Mouse (Mus musculus): ENCODE measurements around the gene Olfr1206. TPM values are rescaled to one million over a fixed set of nuclear protein-coding genes. Genes with fewer than 3 reads are reported as not detected.

The Olfr1206 gene
- polyA plus RNA-seq (2014; fragmentation: Illumina TruSeq; extraction: RNeasy Lipid Tissue Mini Kit (QIAGEN cat#74804); ENCODE audit: low read depth, low replicate concordance) = not detected

DNA sequence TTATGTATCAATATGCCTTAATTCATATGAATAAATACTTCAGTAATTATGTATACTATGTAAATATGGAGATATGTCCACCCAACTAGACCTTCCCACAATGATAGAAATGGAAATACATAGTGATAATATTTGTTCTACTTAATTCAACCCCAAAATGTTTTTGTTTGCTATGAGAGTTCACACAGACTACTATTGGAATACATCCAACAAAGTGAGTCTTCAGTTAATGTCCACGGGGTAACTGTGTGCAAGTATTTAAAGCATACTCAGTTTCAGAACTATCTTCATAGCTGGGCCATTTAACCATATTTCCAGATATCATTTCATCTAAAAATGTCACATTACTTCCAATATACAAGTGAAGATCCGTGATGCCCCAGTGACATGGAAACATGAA lies at the start of gene Olfr1206:
Gene Olfr1206, plus strand, starts transcription at position 301 of the 400 bp plus-strand sequence.

DNA sequence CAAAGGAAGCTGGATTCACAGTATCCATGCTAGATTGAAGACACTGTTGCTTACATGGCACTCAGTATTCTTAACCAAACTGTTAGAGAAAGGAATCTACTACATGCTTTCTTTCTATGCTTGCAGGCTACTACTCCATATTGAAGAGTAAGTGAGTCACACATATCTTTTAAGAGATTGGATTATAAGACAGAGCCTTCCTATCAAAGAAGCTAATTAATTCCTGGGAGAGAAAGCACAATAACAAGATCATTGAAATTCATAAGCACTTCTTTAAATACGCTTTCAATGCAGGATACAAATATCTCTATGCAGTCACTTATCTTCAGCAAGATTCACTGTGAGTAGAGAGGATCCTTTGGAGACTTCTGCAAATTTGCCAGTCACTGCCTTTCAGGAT lies 48.8 kb upstream of the Olfr1206 start, which contains the start of gene Olfr1202:
Gene Olfr1202, plus strand, starts transcription at position 301 of the 400 bp plus-strand sequence.

DNA sequence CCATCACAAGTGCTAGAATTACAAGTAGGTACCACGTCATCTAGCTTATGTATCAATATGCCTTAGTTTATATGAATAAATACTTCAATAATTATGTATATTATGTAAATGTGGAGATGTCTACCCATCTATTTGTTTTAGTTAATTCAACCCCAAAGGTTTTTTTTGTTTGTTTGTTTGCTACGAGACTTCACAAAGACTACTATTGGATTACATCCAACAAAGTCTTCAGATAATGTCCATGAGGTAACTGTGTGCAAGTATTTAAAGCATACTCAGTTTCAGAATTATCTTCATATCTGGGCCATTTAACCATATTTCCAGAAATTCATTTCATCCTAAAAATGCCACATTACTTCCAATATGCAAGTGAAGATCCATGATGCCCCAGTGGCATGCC lies 33.6 kb upstream of the Olfr1206 start, which contains the start of gene Olfr1205:
Gene Olfr1205, plus strand, starts transcription at position 301 of the 400 bp plus-strand sequence.

DNA sequence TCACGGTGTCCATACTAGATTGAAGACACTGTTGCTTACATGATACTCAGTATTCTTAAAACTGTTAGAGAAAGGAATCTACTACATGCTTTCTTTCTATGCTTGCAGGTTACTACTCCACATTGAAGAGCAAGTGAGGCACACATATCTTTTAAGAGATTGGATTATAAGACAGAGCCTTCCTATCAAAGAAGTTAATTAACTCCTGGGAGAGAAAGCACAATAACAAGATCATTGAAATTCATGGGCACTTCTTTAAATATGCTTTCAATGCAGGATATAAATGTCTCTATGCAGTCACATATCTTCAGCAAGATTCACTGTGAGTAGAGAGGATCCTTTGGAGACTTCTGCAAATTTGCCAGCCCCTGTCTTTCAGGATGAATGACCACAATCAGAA lies 14.0 kb upstream of the Olfr1206 start, which contains the start of gene Olfr1204:
Gene Olfr1204, plus strand, starts transcription at position 301 of the 400 bp plus-strand sequence.

DNA sequence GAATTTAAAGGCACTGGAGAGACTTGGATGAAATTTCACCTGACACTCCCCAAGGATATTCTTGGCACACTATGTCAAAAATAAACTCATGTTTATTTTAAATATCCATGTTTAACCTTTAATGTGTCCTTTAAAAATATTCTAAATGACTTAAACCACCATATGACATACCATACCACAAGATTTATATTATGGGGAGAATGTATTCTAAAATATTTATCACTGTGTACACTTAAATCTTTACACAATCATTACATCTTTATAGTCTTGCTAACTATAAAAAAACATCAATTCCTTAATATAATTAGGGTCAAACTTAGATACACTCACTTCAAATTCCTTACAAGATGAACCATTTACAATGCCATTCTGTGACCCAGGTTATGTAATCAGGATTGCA lies 39.2 kb downstream of the Olfr1206 start, which contains the start of gene Olfr1208:
Gene Olfr1208, minus strand, starts transcription at position 101 of the 400 bp plus-strand sequence.

DNA sequence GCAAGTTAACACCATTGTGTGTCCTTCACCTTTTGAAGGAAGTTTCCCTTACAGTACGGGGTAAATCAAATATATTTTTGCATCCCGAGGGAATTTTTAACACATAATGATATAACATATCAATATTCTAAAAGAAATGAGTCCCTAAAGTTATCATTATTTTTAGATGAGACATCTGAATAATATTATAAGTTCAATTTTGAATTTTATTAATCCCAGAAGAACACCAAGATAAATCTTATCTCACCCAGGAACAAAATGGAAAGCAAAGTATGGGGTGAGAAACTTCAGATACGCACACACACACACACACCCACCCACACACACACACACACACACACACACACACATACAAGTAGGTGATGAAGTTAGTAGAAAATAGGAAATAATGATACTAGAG lies 52.0 kb downstream of the Olfr1206 start, which contains the start of gene Olfr1209:
Gene Olfr1209, minus strand, starts transcription at position 101 of the 400 bp plus-strand sequence.

Other genes starting within 250 kb of the Olfr1206 start
- not detected for gene Olfr1191-ps1, start 222.7 kb upstream of the Olfr1206 start, polyA plus RNA-seq (2014; fragmentation: Illumina TruSeq; extraction: RNeasy Lipid Tissue Mini Kit (QIAGEN cat#74804); ENCODE audit: low read depth, low replicate concordance)
- gene Olfr1192-ps1, start 214.7 kb upstream of the Olfr1206 start, polyA plus RNA-seq (2014; fragmentation: Illumina TruSeq; extraction: RNeasy Lipid Tissue Mini Kit (QIAGEN cat#74804); ENCODE audit: low read depth, low replicate concordance) = not detected
- gene Olfr1193, start 187.6 kb upstream of the Olfr1206 start, polyA plus RNA-seq (2014; fragmentation: Illumina TruSeq; extraction: RNeasy Lipid Tissue Mini Kit (QIAGEN cat#74804); ENCODE audit: low read depth, low replicate concordance) = not detected
- not detected for gene Olfr1195, start 174.0 kb upstream of the Olfr1206 start, polyA plus RNA-seq (2014; fragmentation: Illumina TruSeq; extraction: RNeasy Lipid Tissue Mini Kit (QIAGEN cat#74804); ENCODE audit: low read depth, low replicate concordance)
- gene Olfr1196, start 158.6 kb upstream of the Olfr1206 start, polyA plus RNA-seq (2014; fragmentation: Illumina TruSeq; extraction: RNeasy Lipid Tissue Mini Kit (QIAGEN cat#74804); ENCODE audit: low read depth, low replicate concordance) = not detected
- not detected for gene Olfr1197, start 130.9 kb upstream of the Olfr1206 start, polyA plus RNA-seq (2014; fragmentation: Illumina TruSeq; extraction: RNeasy Lipid Tissue Mini Kit (QIAGEN cat#74804); ENCODE audit: low read depth, low replicate concordance)
- not detected for gene Olfr1198, start 111.9 kb upstream of the Olfr1206 start, polyA plus RNA-seq (2014; fragmentation: Illumina TruSeq; extraction: RNeasy Lipid Tissue Mini Kit (QIAGEN cat#74804); ENCODE audit: low read depth, low replicate concordance)
- not detected for gene Olfr1199, start 102.8 kb upstream of the Olfr1206 start, polyA plus RNA-seq (2014; fragmentation: Illumina TruSeq; extraction: RNeasy Lipid Tissue Mini Kit (QIAGEN cat#74804); ENCODE audit: low read depth, low replicate concordance)
- gene Olfr1200, start 92.7 kb upstream of the Olfr1206 start, polyA plus RNA-seq (2014; fragmentation: Illumina TruSeq; extraction: RNeasy Lipid Tissue Mini Kit (QIAGEN cat#74804); ENCODE audit: low read depth, low replicate concordance) = not detected
- gene Olfr1201, start 70.2 kb upstream of the Olfr1206 start, polyA plus RNA-seq (2014; fragmentation: Illumina TruSeq; extraction: RNeasy Lipid Tissue Mini Kit (QIAGEN cat#74804); ENCODE audit: low read depth, low replicate concordance) = not detected
- not detected for gene Olfr1202, start 48.7 kb upstream of the Olfr1206 start, polyA plus RNA-seq (2014; fragmentation: Illumina TruSeq; extraction: RNeasy Lipid Tissue Mini Kit (QIAGEN cat#74804); ENCODE audit: low read depth, low replicate concordance)
- not detected for gene Olfr1205, start 33.5 kb upstream of the Olfr1206 start, polyA plus RNA-seq (2014; fragmentation: Illumina TruSeq; extraction: RNeasy Lipid Tissue Mini Kit (QIAGEN cat#74804); ENCODE audit: low read depth, low replicate concordance)
- gene Olfr1204, start 13.9 kb upstream of the Olfr1206 start, polyA plus RNA-seq (2014; fragmentation: Illumina TruSeq; extraction: RNeasy Lipid Tissue Mini Kit (QIAGEN cat#74804); ENCODE audit: low read depth, low replicate concordance) = not detected
- gene Olfr1208, start 39.1 kb downstream of the Olfr1206 start, polyA plus RNA-seq (2014; fragmentation: Illumina TruSeq; extraction: RNeasy Lipid Tissue Mini Kit (QIAGEN cat#74804); ENCODE audit: low read depth, low replicate concordance) = not detected
- gene Olfr1209, start 51.9 kb downstream of the Olfr1206 start, polyA plus RNA-seq (2014; fragmentation: Illumina TruSeq; extraction: RNeasy Lipid Tissue Mini Kit (QIAGEN cat#74804); ENCODE audit: low read depth, low replicate concordance) = not detected
- gene Olfr1211, start 74.9 kb downstream of the Olfr1206 start, polyA plus RNA-seq (2014; fragmentation: Illumina TruSeq; extraction: RNeasy Lipid Tissue Mini Kit (QIAGEN cat#74804); ENCODE audit: low read depth, low replicate concordance) = not detected
- not detected for gene Olfr1212, start 90.7 kb downstream of the Olfr1206 start, polyA plus RNA-seq (2014; fragmentation: Illumina TruSeq; extraction: RNeasy Lipid Tissue Mini Kit (QIAGEN cat#74804); ENCODE audit: low read depth, low replicate concordance)
- not detected for gene Gm13762, start 117.0 kb downstream of the Olfr1206 start, polyA plus RNA-seq (2014; fragmentation: Illumina TruSeq; extraction: RNeasy Lipid Tissue Mini Kit (QIAGEN cat#74804); ENCODE audit: low read depth, low replicate concordance)
- not detected for gene Olfr1214, start 129.4 kb downstream of the Olfr1206 start, polyA plus RNA-seq (2014; fragmentation: Illumina TruSeq; extraction: RNeasy Lipid Tissue Mini Kit (QIAGEN cat#74804); ENCODE audit: low read depth, low replicate concordance)
- not detected for gene Olfr1215, start 143.7 kb downstream of the Olfr1206 start, polyA plus RNA-seq (2014; fragmentation: Illumina TruSeq; extraction: RNeasy Lipid Tissue Mini Kit (QIAGEN cat#74804); ENCODE audit: low read depth, low replicate concordance)
- gene Olfr1216, start 155.1 kb downstream of the Olfr1206 start, polyA plus RNA-seq (2014; fragmentation: Illumina TruSeq; extraction: RNeasy Lipid Tissue Mini Kit (QIAGEN cat#74804); ENCODE audit: low read depth, low replicate concordance) = not detected
- gene Olfr1217, start 168.8 kb downstream of the Olfr1206 start, polyA plus RNA-seq (2014; fragmentation: Illumina TruSeq; extraction: RNeasy Lipid Tissue Mini Kit (QIAGEN cat#74804); ENCODE audit: low read depth, low replicate concordance) = not detected
- gene Olfr1218, start 198.0 kb downstream of the Olfr1206 start, polyA plus RNA-seq (2014; fragmentation: Illumina TruSeq; extraction: RNeasy Lipid Tissue Mini Kit (QIAGEN cat#74804); ENCODE audit: low read depth, low replicate concordance) = not detected
- gene Olfr1219, start 220.3 kb downstream of the Olfr1206 start, polyA plus RNA-seq (2014; fragmentation: Illumina TruSeq; extraction: RNeasy Lipid Tissue Mini Kit (QIAGEN cat#74804); ENCODE audit: low read depth, low replicate concordance) = not detected
- gene Olfr1220, start 243.6 kb downstream of the Olfr1206 start, polyA plus RNA-seq (2014; fragmentation: Illumina TruSeq; extraction: RNeasy Lipid Tissue Mini Kit (QIAGEN cat#74804); ENCODE audit: low read depth, low replicate concordance) = not detected

Measured in kidney, adult 10 weeks (tissue).